Mouse (Mus musculus) mammary gland, adult 2 months (tissue): Measurements from ENCODE around the gene Cul5. TPM values are rescaled to one million over a fixed set of nuclear protein-coding genes. Genes with fewer than 3 reads are reported as not detected.

ENCODE experiments used
- polyA plus RNA-seq: library from polyadenylated mRNA; depleted of rRNA; stranded (reverse); fragments of >200 nt; gene quantifications from 2 replicates; pipeline ENCODE4 v1.2.3, GENCODE M21; 2012; ENCODE audit warnings: low replicate concordance; rRNA removed

Gene Cul5
- polyA plus RNA-seq = 5.1 and 7.3 TPM in 2 replicates

GRCm38 (mm10) chr9:53669680-53670219 is at the start of gene Cul5:
Gene Cul5, minus strand, starts transcription at chr9:53670014.

GRCm38 (mm10) chr9:53705992-53706696 is 36.3 kb upstream of the Cul5 start, which contains the start of gene Rab39:
Gene Rab39, minus strand, starts transcription at chr9:53706232.

GRCm38 (mm10) chr9:53609968-53610781 is 59.6 kb downstream of the Cul5 start, which contains the start of gene Acat1:
Gene Acat1, minus strand, starts transcription at chr9:53610382.

Other genes with a start within 250 kb of the Cul5 start
- 1.1 and 3.7 TPM in 2 replicates for gene Atm, start 133.3 kb downstream of the Cul5 start, polyA plus RNA-seq
- gene Npat, start 133.0 kb downstream of the Cul5 start, polyA plus RNA-seq = 1.8 and 4.3 TPM in 2 replicates
- 42.4 and 69.2 TPM in 2 replicates for gene Acat1, start 59.6 kb downstream of the Cul5 start, polyA plus RNA-seq
- gene Rab39, start 36.2 kb upstream of the Cul5 start, polyA plus RNA-seq = 0.52 and 0.53 TPM in 2 replicates
- 1.5 and 1.6 TPM in 2 replicates for gene Slc35f2, start 101.5 kb upstream of the Cul5 start, polyA plus RNA-seq
- 12.4 TPM in 1 of 2 replicates, not detected in the other for gene Sln, start 180.2 kb upstream of the Cul5 start, polyA plus RNA-seq